Mouse (Mus musculus): ENCODE measurements at regions not wholly inside any gene's neighbourhood (a gene's known extent, or its start where the extent isn't known, plus 50 kb on each side); places are given as distances from the start of the nearest gene placed in this dataset.
"Not testable (repeated sequence)": the region's sequence is repeated elsewhere in the genome, so short reads cannot be mapped to it uniquely, and the experiment has no call there.

GRCm38 (mm10) chr11:12913401-12913800 lies 448.6 kb upstream of the Cobl start:
- not testable (repeated sequence) for ATAC-seq (ENCODE audit: low read depth); H3K9me3 ChIP-seq (ENCODE audit: control insufficient read depth, low read length); H3K27ac ChIP-seq (ENCODE audit: low read depth, low read length); H3K27me3 ChIP-seq (ENCODE audit: control insufficient read depth, insufficient read depth, low read length); H3K4me3 ChIP-seq (ENCODE audit: low read depth, low read length); H3K9ac ChIP-seq (replicated peaks; ENCODE audit: low read depth, low read length); H3K4me2 ChIP-seq (ENCODE audit: low read depth, low read length); H3K4me1 ChIP-seq (ENCODE audit: control insufficient read depth, insufficient read depth, low read length); H3K36me3 ChIP-seq (ENCODE audit: control insufficient read depth, insufficient read depth, low read length)
- 32% methylated on average over 6 of the region's 6 CpGs for WGBS

GRCm38 (mm10) chr11:12873712-12874111 lies 409.0 kb upstream of the Cobl start:
- WGBS: 74% methylated on average over 1 of the region's 1 CpGs
- Histone ChIP-seq H3K4me3 (ENCODE audit: low read depth, low read length) (no peak overlapping the region), H3K36me3 (ENCODE audit: control insufficient read depth, insufficient read depth, low read length) (no peaks in the 10 kb centered on the region), H3K4me2 (ENCODE audit: low read depth, low read length) (no peak overlapping the region), H3K9me3 (ENCODE audit: control insufficient read depth, low read length) (no peaks in the 10 kb centered on the region), H3K9ac (replicated peaks; ENCODE audit: low read depth, low read length) (no peak overlapping the region), H3K27me3 (ENCODE audit: control insufficient read depth, insufficient read depth, low read length) (no peaks in the 10 kb centered on the region), H3K27ac (ENCODE audit: low read depth, low read length) (no peak overlapping the region), H3K4me1 (ENCODE audit: control insufficient read depth, insufficient read depth, low read length) (no peaks in the 10 kb centered on the region)
- ATAC-seq (ENCODE audit: low read depth): no peak

GRCm38 (mm10) chr11:12872802-12873201 lies 408.0 kb upstream of the Cobl start:
- WGBS: 80% methylated on average over 2 of the region's 2 CpGs
- H3K27me3 ChIP-seq (ENCODE audit: control insufficient read depth, insufficient read depth, low read length): no peaks in the 10 kb centered on the region
- ATAC-seq (ENCODE audit: low read depth): no peak

GRCm38 (mm10) chr11:12872399-12872798 lies 407.6 kb upstream of the Cobl start:
- Histone ChIP-seq H3K4me3 (ENCODE audit: low read depth, low read length) (no peak overlapping the region), H3K9ac (replicated peaks; ENCODE audit: low read depth, low read length) (no peak overlapping the region), H3K27me3 (ENCODE audit: control insufficient read depth, insufficient read depth, low read length) (no peaks in the 10 kb centered on the region), H3K9me3 (ENCODE audit: control insufficient read depth, low read length) (no peaks in the 10 kb centered on the region), H3K27ac (ENCODE audit: low read depth, low read length) (no peak overlapping the region), H3K4me2 (ENCODE audit: low read depth, low read length) (no peak overlapping the region), H3K36me3 (ENCODE audit: control insufficient read depth, insufficient read depth, low read length) (no peaks in the 10 kb centered on the region), H3K4me1 (ENCODE audit: control insufficient read depth, insufficient read depth, low read length) (no peaks in the 10 kb centered on the region)
- 28% methylated on average over 1 of the region's 1 CpGs for WGBS
- ATAC-seq (ENCODE audit: low read depth): no peak

More at GRCm38 (mm10) chr11:12872802-12873201, 408.0 kb upstream of the Cobl start:
- Histone ChIP-seq H3K4me1 (ENCODE audit: control insufficient read depth, insufficient read depth, low read length) (no peaks in the 10 kb centered on the region), H3K9ac (replicated peaks; ENCODE audit: low read depth, low read length) (no peak overlapping the region), H3K36me3 (ENCODE audit: control insufficient read depth, insufficient read depth, low read length) (no peaks in the 10 kb centered on the region), H3K4me2 (ENCODE audit: low read depth, low read length) (no peak overlapping the region), H3K4me3 (ENCODE audit: low read depth, low read length) (no peak overlapping the region), H3K27ac (ENCODE audit: low read depth, low read length) (no peak overlapping the region), H3K9me3 (ENCODE audit: control insufficient read depth, low read length) (no peaks in the 10 kb centered on the region)

GRCm38 (mm10) chr11:12867541-12867940 lies 402.8 kb upstream of the Cobl start:
- ATAC-seq (ENCODE audit: low read depth): no peak
- Histone ChIP-seq H3K4me3 (ENCODE audit: low read depth, low read length) (no peak overlapping the region), H3K27me3 (ENCODE audit: control insufficient read depth, insufficient read depth, low read length) (no peaks in the 10 kb centered on the region)

GRCm38 (mm10) chr11:12865034-12865620 lies 400.4 kb upstream of the Cobl start:
- Histone ChIP-seq H3K36me3 (ENCODE audit: control insufficient read depth, insufficient read depth, low read length) (no peaks in the 10 kb centered on the region), H3K4me2 (ENCODE audit: low read depth, low read length) (no peak overlapping the region), H3K27ac (ENCODE audit: low read depth, low read length) (no peak overlapping the region), H3K9ac (replicated peaks; ENCODE audit: low read depth, low read length) (no peak overlapping the region), H3K4me3 (ENCODE audit: low read depth, low read length) (no peak overlapping the region), H3K27me3 (ENCODE audit: control insufficient read depth, insufficient read depth, low read length) (no peaks in the 10 kb centered on the region), H3K9me3 (ENCODE audit: control insufficient read depth, low read length) (no peaks in the 10 kb centered on the region), H3K4me1 (ENCODE audit: control insufficient read depth, insufficient read depth, low read length) (no peaks in the 10 kb centered on the region)
- 88% methylated on average over 2 of the region's 2 CpGs for WGBS
- no peak for ATAC-seq (ENCODE audit: low read depth)

More at GRCm38 (mm10) chr11:12867541-12867940, 402.8 kb upstream of the Cobl start:
- H3K4me1 ChIP-seq (ENCODE audit: control insufficient read depth, insufficient read depth, low read length): no peaks in the 10 kb centered on the region
- H3K4me2 ChIP-seq (ENCODE audit: low read depth, low read length): no peak overlapping the region
- no peak overlapping the region for H3K9ac ChIP-seq (replicated peaks; ENCODE audit: low read depth, low read length)
- H3K9me3 ChIP-seq (ENCODE audit: control insufficient read depth, low read length): no peaks in the 10 kb centered on the region
- no peaks in the 10 kb centered on the region for H3K36me3 ChIP-seq (ENCODE audit: control insufficient read depth, insufficient read depth, low read length)
- no peak overlapping the region for H3K27ac ChIP-seq (ENCODE audit: low read depth, low read length)

- Histone ChIP-seq H3K9ac (replicated peaks; ENCODE audit: low read depth, low read length) (no peak overlapping the region), H3K4me3 (ENCODE audit: low read depth, low read length) (no peak overlapping the region), H3K27me3 (ENCODE audit: control insufficient read depth, insufficient read depth, low read length) (no peaks in the 10 kb centered on the region), H3K9me3 (ENCODE audit: control insufficient read depth, low read length) (no peaks in the 10 kb centered on the region), H3K36me3 (ENCODE audit: control insufficient read depth, insufficient read depth, low read length) (no peaks in the 10 kb centered on the region), H3K4me2 (ENCODE audit: low read depth, low read length) (no peak overlapping the region), H3K27ac (ENCODE audit: low read depth, low read length) (no peak overlapping the region), H3K4me1 (ENCODE audit: control insufficient read depth, insufficient read depth, low read length) (no peaks in the 10 kb centered on the region)
- 80% methylated on average over 1 of the region's 1 CpGs for WGBS
- ATAC-seq (ENCODE audit: low read depth): peak; percentile 51
Measured at GRCm38 (mm10) chr11:12859344-12859930, 394.7 kb upstream of the Cobl start.

GRCm38 (mm10) chr11:12858274-12858884 lies 393.6 kb upstream of the Cobl start:
- 94% methylated on average over 2 of the region's 2 CpGs for WGBS
- no peak for ATAC-seq (ENCODE audit: low read depth)
- no peaks in the 10 kb centered on the region for H3K4me1 ChIP-seq (ENCODE audit: control insufficient read depth, insufficient read depth, low read length)
- H3K27me3 ChIP-seq (ENCODE audit: control insufficient read depth, insufficient read depth, low read length): no peaks in the 10 kb centered on the region
- H3K9me3 ChIP-seq (ENCODE audit: control insufficient read depth, low read length): no peaks in the 10 kb centered on the region
- H3K9ac ChIP-seq (replicated peaks; ENCODE audit: low read depth, low read length): no peak overlapping the region
- H3K36me3 ChIP-seq (ENCODE audit: control insufficient read depth, insufficient read depth, low read length): no peaks in the 10 kb centered on the region
- H3K4me3 ChIP-seq (ENCODE audit: low read depth, low read length): no peak overlapping the region
- no peak overlapping the region for H3K4me2 ChIP-seq (ENCODE audit: low read depth, low read length)
- no peak overlapping the region for H3K27ac ChIP-seq (ENCODE audit: low read depth, low read length)

GRCm38 (mm10) chr11:12857358-12858199 lies 392.8 kb upstream of the Cobl start:
- H3K4me3 ChIP-seq (ENCODE audit: low read depth, low read length): no peak overlapping the region
- ATAC-seq (ENCODE audit: low read depth): no peak
- H3K9ac ChIP-seq (replicated peaks; ENCODE audit: low read depth, low read length): no peak overlapping the region
- 87% methylated on average over 6 of the region's 6 CpGs for WGBS
- H3K4me2 ChIP-seq (ENCODE audit: low read depth, low read length): no peak overlapping the region
- H3K36me3 ChIP-seq (ENCODE audit: control insufficient read depth, insufficient read depth, low read length): no peaks in the 10 kb centered on the region
- no peaks in the 10 kb centered on the region for H3K9me3 ChIP-seq (ENCODE audit: control insufficient read depth, low read length)
- no peak overlapping the region for H3K27ac ChIP-seq (ENCODE audit: low read depth, low read length)
- no peaks in the 10 kb centered on the region for H3K4me1 ChIP-seq (ENCODE audit: control insufficient read depth, insufficient read depth, low read length)
- no peaks in the 10 kb centered on the region for H3K27me3 ChIP-seq (ENCODE audit: control insufficient read depth, insufficient read depth, low read length)

Data from neural tube, embryonic 14.5 days (tissue).